Mouse (Mus musculus): ENCODE measurements at regions not wholly inside any gene's neighbourhood (a gene's known extent, or its start where the extent isn't known, plus 50 kb on each side); places are given as distances from the start of the nearest gene placed in this dataset.
A peak's percentile ranks its signal among the peaks of the same experiment; 100 is the strongest.

DNA sequence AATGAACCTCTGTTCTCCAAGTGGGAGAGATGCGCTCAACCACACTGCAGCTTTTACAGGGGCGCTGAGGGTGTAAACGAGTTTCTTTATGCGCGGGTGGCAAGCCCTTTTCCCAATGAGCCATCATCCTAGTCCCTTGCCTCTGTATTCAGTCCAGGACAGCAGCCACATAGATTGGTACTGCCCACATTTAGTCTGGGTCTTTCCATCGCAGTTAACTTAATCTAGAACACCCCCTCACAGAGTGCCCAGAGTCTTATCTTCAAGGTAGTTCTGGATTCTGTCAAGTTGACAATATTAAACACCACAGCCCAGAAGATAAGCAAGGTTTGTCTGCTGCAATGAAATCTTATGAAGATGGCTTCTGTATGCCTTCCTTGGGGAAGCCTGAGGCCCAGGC lies 76.6 kb upstream of the Cxcr4 start:
- H3K4me1 ChIP-seq: peaks cover 12% of the 10 kb centered on the region
- WGBS: 82% methylated on average over 6 of the region's 6 CpGs
- H3K27ac ChIP-seq: peak overlapping the region; percentile 60

DNA sequence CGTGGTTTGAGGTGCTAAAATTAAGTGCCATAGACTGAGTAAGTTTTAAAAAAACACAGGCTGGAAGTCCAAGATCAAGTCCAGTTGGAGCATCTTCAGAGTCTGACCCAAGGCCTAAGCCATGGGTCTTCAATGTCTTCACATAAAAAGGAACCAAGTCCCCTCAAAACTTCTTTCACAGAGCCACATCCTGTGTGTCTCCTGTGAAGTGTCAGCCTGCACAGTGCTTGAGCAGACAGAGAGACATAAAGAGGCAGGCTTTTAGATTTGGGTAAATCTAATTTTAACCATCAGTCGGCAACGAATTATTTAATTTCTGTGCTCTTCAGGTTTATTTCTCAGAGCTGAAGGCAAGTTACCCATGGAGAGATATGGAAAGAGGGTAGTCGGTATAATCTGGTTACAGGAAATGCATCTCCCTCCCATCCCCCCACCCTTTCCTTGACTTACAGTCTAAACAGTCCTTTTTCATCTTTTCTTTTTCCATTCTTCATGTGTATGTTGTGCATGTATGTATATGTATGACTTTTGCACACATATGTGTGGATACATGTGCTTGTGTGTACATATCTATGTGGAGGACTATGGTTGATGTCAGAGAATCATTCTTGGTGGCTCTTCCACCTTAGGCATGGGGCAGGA lies 75.1 kb upstream of the Cxcr4 start:
- Histone ChIP-seq H3K36me3 (replicated peaks) (no peaks in the 10 kb centered on the region), H3K27ac (no peak overlapping the region), H3K4me3 (no peak overlapping the region), H3K27me3 (ENCODE audit: poor library complexity, severe bottlenecking) (no peaks in the 10 kb centered on the region), H3K4me1 (peaks cover 12% of the 10 kb centered on the region), H3K9me3 (0 out of 2 replicates have a peak, but pooled peaks cover 4% of the 10 kb centered on the region)
- WGBS: 94% methylated on average over 4 of the region's 4 CpGs
- DNase-seq (ENCODE audit: extremely low spot score, low spot score): no peak

More for the DNA sequence above, 76.6 kb upstream of the Cxcr4 start:
- DNase-seq (ENCODE audit: extremely low spot score, low spot score): no peak
- H3K9me3 ChIP-seq: peaks cover 4% of the 10 kb centered on the region; the same call in 1 of the 2 replicates
- no peak overlapping the region for H3K4me3 ChIP-seq
- H3K36me3 ChIP-seq (replicated peaks): no peaks in the 10 kb centered on the region
- no peaks in the 10 kb centered on the region for H3K27me3 ChIP-seq (ENCODE audit: poor library complexity, severe bottlenecking)

DNA sequence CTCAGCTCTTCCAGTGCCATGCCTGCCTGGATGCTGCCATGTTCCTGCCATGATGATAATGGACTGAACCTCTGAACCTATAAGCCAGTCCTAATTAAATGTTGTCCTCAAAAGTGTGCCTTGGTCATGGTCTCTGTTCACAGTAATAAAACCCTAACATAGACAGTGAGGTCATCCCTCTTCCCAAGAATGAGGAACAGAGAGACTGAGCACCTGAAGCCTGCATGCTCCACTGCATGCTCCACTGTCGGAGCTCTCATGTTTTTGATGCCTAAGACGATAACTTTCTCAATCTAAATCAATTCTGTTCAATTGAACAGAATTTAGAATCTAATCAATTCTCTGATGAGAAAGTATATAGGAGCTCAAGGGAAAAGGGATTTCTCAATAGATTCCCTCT lies 71.1 kb upstream of the Cxcr4 start:
- no peak overlapping the region for H3K4me3 ChIP-seq
- H3K36me3 ChIP-seq (replicated peaks): no peaks in the 10 kb centered on the region
- no peak overlapping the region for H3K27ac ChIP-seq
- no peaks in the 10 kb centered on the region for H3K27me3 ChIP-seq (ENCODE audit: poor library complexity, severe bottlenecking)
- H3K9me3 ChIP-seq: 0 out of 2 replicates have a peak, but pooled peaks cover 4% of the 10 kb centered on the region
- H3K4me1 ChIP-seq: peaks cover 10% of the 10 kb centered on the region
- 88% methylated on average over 2 of the region's 2 CpGs for WGBS
- DNase-seq (ENCODE audit: extremely low spot score, low spot score): no peak

DNA sequence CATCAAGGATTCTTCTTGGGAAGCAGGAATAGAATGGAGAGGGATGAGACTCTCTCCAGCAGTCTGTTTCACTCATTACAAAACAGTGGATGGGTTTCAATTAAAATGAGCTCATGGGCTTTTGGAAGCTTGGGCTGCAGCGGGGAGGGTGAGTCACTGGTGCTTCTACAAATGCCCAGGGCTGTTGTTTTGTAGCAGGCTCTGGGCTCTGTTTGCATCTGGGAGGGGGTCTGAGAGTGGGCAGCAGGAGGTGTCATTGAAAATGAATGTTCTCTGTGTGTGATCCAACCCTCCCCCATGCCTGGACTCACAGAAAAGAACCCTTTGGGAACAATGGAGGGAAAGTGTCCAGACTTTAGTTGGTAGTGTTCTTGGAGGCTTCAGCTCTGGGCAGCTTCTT lies 67.8 kb upstream of the Cxcr4 start:
- WGBS: 46% methylated on average over 1 of the region's 1 CpGs
- no peak overlapping the region for H3K4me3 ChIP-seq
- no peaks in the 10 kb centered on the region for H3K36me3 ChIP-seq (replicated peaks)
- peaks cover 20% of the 10 kb centered on the region for H3K4me1 ChIP-seq
- peaks cover 3% of the 10 kb centered on the region; the same call in 1 of the 2 replicates for H3K27me3 ChIP-seq (ENCODE audit: poor library complexity, severe bottlenecking)
- peak overlapping the region; percentile 57 for H3K27ac ChIP-seq
- no peaks in the 10 kb centered on the region for H3K9me3 ChIP-seq
- no peak for DNase-seq (ENCODE audit: extremely low spot score, low spot score)

DNA sequence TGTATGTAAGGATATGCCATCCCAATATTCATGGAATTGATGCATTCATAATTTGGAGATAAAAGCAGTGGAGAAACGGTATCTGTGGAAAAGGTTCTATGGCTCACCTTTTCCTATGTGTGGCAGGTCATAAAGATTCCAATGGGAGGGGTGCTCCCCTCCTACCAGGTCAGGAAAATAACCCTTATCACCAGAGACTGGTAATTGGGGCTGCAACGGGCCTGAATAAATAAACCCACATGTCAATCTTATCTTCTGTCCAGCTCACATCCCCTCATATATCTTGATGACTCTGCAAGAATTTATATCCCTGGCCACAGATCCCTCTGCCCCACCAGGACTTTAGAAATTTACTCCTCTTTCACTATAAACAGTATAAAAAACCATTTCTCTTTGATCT lies 66.7 kb upstream of the Cxcr4 start:
- Histone ChIP-seq H3K36me3 (replicated peaks) (no peaks in the 10 kb centered on the region), H3K27ac (no peak overlapping the region), H3K4me3 (no peak overlapping the region), H3K9me3 (no peaks in the 10 kb centered on the region), H3K4me1 (peaks cover 29% of the 10 kb centered on the region), H3K27me3 (ENCODE audit: poor library complexity, severe bottlenecking) (peaks cover 3% of the 10 kb centered on the region; the same call in 1 of the 2 replicates)
- no peak for DNase-seq (ENCODE audit: extremely low spot score, low spot score)
- WGBS: 81% methylated on average over 2 of the region's 2 CpGs

DNA sequence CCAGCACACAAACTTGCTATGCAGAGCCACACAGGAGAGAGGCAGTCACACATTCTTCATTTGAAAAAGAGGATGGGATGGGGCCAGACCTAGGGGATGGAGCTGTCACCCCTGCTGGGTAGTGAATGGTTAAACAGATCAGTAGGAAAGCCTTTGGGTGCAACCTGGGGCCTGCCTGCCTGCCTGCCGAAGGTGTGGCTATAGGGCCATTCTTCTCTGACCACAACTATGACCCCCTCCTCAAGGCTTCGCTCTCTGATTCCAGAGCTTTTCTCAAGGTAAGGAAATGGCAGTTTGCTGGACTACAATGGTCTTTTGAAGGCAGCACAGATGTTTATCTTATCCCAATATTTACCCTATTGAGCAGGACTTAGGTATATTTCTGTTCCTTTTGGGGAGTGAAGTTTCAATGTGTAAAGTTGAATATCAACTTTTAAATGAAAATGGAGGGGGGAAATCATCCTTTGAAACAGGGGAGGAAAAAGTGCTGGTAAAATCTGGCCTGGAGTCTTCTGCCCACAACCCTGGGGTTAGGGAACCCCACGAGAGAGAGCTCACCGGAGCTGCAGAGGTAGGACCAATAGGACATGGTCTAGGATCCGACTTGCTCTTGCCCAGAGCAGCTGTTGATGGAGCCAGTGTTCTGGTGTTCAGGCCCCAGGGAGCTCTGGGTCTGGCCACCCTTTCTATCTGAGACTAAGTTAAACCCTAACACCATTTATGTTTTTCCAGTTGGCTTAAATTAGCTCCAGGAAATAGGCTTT lies 62.2 kb upstream of the Cxcr4 start:
- Histone ChIP-seq H3K9me3 (no peaks in the 10 kb centered on the region), H3K27me3 (ENCODE audit: poor library complexity, severe bottlenecking) (peaks cover 3% of the 10 kb centered on the region; the same call in 1 of the 2 replicates), H3K4me1 (peaks cover 36% of the 10 kb centered on the region), H3K4me3 (no peak overlapping the region), H3K27ac (no peak overlapping the region), H3K36me3 (replicated peaks) (no peaks in the 10 kb centered on the region)
- no peak for DNase-seq (ENCODE audit: extremely low spot score, low spot score)
- 59% methylated on average over 5 of the region's 5 CpGs for WGBS

GRCm38 (mm10) chr1:128650596-128650995 lies 58.5 kb upstream of the Cxcr4 start:
- WGBS: 91% methylated on average over 2 of the region's 2 CpGs
- Histone ChIP-seq H3K27ac (no peak overlapping the region), H3K27me3 (ENCODE audit: poor library complexity, severe bottlenecking) (peaks cover 3% of the 10 kb centered on the region; the same call in 1 of the 2 replicates), H3K9me3 (no peaks in the 10 kb centered on the region), H3K36me3 (replicated peaks) (no peaks in the 10 kb centered on the region), H3K4me1 (peaks cover 34% of the 10 kb centered on the region), H3K4me3 (no peak overlapping the region)
- DNase-seq (ENCODE audit: extremely low spot score, low spot score): no peak

GRCm38 (mm10) chr1:128649490-128650178 lies 57.5 kb upstream of the Cxcr4 start:
- peak overlapping the region; percentile 42 for H3K27ac ChIP-seq
- DNase-seq (ENCODE audit: extremely low spot score, low spot score): no peak

DNA sequence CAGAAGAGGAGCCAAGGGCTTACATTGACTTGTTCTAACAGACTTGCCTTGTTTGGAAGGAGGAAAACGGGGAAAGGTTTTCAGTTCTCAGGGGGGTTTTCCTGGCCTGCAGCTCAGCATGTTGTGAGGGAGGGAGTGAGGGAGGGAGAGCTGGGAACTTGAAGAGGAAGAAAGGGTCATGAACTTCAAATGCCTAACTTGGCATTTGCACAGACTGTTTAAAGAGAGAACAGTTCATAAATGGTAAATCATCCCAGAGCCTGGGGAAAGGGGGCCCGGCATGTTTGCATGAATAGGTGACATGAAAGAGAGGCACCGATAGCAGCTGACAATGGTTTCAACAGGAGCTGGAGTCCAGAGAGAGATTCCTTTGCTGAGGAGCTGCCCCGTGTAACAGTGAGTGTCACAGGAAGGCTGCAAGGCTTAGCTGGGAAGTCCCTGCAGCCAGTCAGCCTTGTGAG lies 51.3 kb upstream of the Cxcr4 start:
- peak; percentile 47 for DNase-seq (ENCODE audit: extremely low spot score, low spot score)
- no peaks in the 10 kb centered on the region for H3K36me3 ChIP-seq (replicated peaks)
- no peaks in the 10 kb centered on the region for H3K9me3 ChIP-seq
- 14% methylated on average over 4 of the region's 4 CpGs for WGBS
- H3K4me3 ChIP-seq: peak overlapping the region; percentile 8; the same call in 1 of the 2 replicates
- H3K4me1 ChIP-seq: peaks cover 31% of the 10 kb centered on the region
- H3K27ac ChIP-seq: peak overlapping the region; percentile 79
- H3K27me3 ChIP-seq (ENCODE audit: poor library complexity, severe bottlenecking): 0 out of 2 replicates have a peak, but pooled peaks cover 5% of the 10 kb centered on the region

More at GRCm38 (mm10) chr1:128649490-128650178, 57.5 kb upstream of the Cxcr4 start:
- H3K9me3 ChIP-seq: no peaks in the 10 kb centered on the region
- WGBS: 35% methylated on average over 13 of the region's 13 CpGs
- H3K4me1 ChIP-seq: peaks cover 24% of the 10 kb centered on the region
- H3K36me3 ChIP-seq (replicated peaks): no peaks in the 10 kb centered on the region
- no peaks in the 10 kb centered on the region for H3K27me3 ChIP-seq (ENCODE audit: poor library complexity, severe bottlenecking)
- no peak overlapping the region for H3K4me3 ChIP-seq

DNA sequence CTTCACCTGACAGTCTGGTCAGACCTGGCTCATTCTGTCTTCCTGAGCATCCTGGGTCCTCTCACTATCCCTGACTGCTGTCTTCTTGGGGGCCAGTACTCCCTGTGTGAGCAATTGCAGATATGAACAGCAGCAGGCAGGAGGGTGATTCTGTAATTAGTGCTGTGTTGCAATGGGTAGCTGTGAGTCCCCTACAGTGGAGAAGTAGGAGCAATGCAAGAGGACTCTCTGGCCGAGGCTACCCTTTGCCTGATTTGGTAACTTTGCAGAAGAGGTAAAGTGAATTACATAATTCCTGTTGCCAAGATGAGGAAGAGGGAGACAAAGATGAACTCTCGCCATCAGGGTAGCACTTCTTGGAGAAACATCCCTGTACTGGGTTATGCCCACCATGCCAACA lies 50.1 kb upstream of the Cxcr4 start:
- WGBS: 92% methylated on average over 2 of the region's 2 CpGs
- H3K27ac ChIP-seq: peak overlapping the region; percentile 79; the same call in 1 of the 2 replicates

More for the DNA sequence above, 50.1 kb upstream of the Cxcr4 start:
- H3K4me1 ChIP-seq: peaks cover 31% of the 10 kb centered on the region
- H3K4me3 ChIP-seq: no peak overlapping the region
- H3K9me3 ChIP-seq: no peaks in the 10 kb centered on the region
- no peaks in the 10 kb centered on the region for H3K36me3 ChIP-seq (replicated peaks)
- 0 out of 2 replicates have a peak, but pooled peaks cover 5% of the 10 kb centered on the region for H3K27me3 ChIP-seq (ENCODE audit: poor library complexity, severe bottlenecking)
- DNase-seq (ENCODE audit: extremely low spot score, low spot score): no peak
